Mouse (Mus musculus): Measurements from ENCODE around the gene Zfp143.

DNA sequence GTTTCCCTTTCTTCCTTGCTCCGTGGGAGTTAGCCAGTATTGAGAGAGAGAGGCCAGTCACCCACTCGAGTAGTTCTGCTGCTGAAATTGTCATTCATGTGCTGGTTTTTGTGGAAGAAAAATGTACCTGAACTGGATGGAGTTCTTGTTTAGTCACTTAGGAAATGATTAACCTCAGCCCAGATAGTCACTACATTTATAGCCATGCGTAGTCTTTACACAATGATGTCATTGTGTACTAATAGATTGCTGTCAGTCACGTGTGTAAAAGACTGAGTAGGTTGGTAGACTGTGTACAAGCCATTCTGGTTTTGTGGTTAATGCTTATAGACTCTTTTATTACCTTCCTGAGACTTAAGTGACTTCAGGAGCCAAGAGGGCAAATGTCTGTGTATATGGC is 26.9 kb downstream of the Zfp143 start:
- TF ChIP-seq CTCF (IDR thresholded peaks at IDR 0.05) (no peak), EP300 (IDR thresholded peaks at IDR 0.05; ENCODE audit: insufficient read depth, low read depth, low read length) (no peak)

Measured in heart, adult 2 months (tissue).